Mouse (Mus musculus) embryonic facial prominence, embryonic 11.5 days (tissue): ENCODE data around the gene Ablim1. TPM values are rescaled to one million over a fixed set of nuclear protein-coding genes. Genes with fewer than 3 reads are reported as not detected.

Experiments
- ATAC-seq: fragments of 200-750 bp; cut with Nextera tagmentation; replicated peaks from 2 replicates; pipeline ENCODE4 v1.8.0; 2017; ENCODE audit warnings: low read depth; ENCODE audit not compliant: insufficient number of reproducible peaks, low FRiP score, low TSS enrichment
- DNase-seq: peaks from one replicate; pipeline ENCODE4 v3.0.0-alpha.2; 2015; ENCODE audit warnings: low spot score
- H3K27ac ChIP-seq: fragments of 300-500 bp; sonication (generic); replicated peaks from 2 replicates; pipeline ENCODE4 v1.5.1; 2014; ENCODE audit warnings: mild to moderate bottlenecking, low read depth, low read length, control low read depth
- H3K27me3 ChIP-seq: fragments of 300-500 bp; sonication (generic); 2 replicates; pipeline ENCODE4 v1.6.1; 2014; ENCODE audit warnings: mild to moderate bottlenecking, low read length, moderate library complexity, mixed read lengths; ENCODE audit not compliant: control insufficient read depth, insufficient read depth
- H3K36me3 ChIP-seq: fragments of 300-500 bp; sonication (generic); replicated peaks from 2 replicates; pipeline ENCODE4 v1.6.1; 2014; ENCODE audit warnings: low read depth, mild to moderate bottlenecking, low read length, moderate library complexity, mixed read lengths; ENCODE audit not compliant: control insufficient read depth, insufficient read depth
- H3K4me1 ChIP-seq: fragments of 300-500 bp; sonication (generic); 2 replicates; pipeline ENCODE4 v1.6.1; 2014; ENCODE audit warnings: low read length, mixed read lengths; ENCODE audit not compliant: control insufficient read depth, insufficient read depth
- H3K4me2 ChIP-seq: fragments of 300-500 bp; sonication (generic); 2 replicates; pipeline ENCODE4 v1.6.1; 2014; ENCODE audit warnings: low read depth, mild to moderate bottlenecking, control low read depth, low read length, moderate library complexity
- H3K4me3 ChIP-seq: fragments of 300-500 bp; sonication (generic); 2 replicates; pipeline ENCODE4 v1.5.1; 2014; ENCODE audit warnings: low read depth, low read length, control low read depth
- H3K9ac ChIP-seq: fragments of 300-500 bp; sonication (generic); replicated peaks from 2 replicates; pipeline ENCODE4 v1.6.1; 2014; ENCODE audit warnings: mild to moderate bottlenecking, control low read depth, low read length
- H3K9me3 ChIP-seq: fragments of 300-500 bp; sonication (generic); replicated peaks from 2 replicates; pipeline ENCODE4 v1.6.1; 2016; ENCODE audit warnings: mild to moderate bottlenecking, low read length, inconsistent platforms, mixed read lengths; ENCODE audit not compliant: control insufficient read depth
- WGBS: fragments of 180-500 bp; shearing (Covaris S2); extraction: QIAGEN DNeasy Blood & Tissue Kit; methylation state at CpG from one replicate; pipeline ENCODE4 v1.1.7; 2014; 5-methylcytosine and 5-hydroxymethylcytosine counted together
- polyA plus RNA-seq: library from polyadenylated mRNA; unstranded; fragments of >200 nt; fragmentation: Nextera tagmentation; extraction: Ambion mirVana; gene quantifications from 2 replicates; pipeline ENCODE4 v1.2.1, GENCODE M21; 2014

The Ablim1 gene
- polyA plus RNA-seq, 1 experiment from 2014 or later: 22.8 TPM

GRCm38 (mm10) chr19:57354050-57354449 lies 39.3 kb upstream of the Ablim1 start:
- H3K4me2 ChIP-seq: no peak overlapping the region
- DNase-seq: no peak
- 95% methylated on average over 11 of the region's 11 CpGs for WGBS

GRCm38 (mm10) chr19:57353228-57353627 lies 38.5 kb upstream of the Ablim1 start:
- Histone ChIP-seq H3K27me3 (no peaks in the 10 kb centered on the region), H3K4me2 (no peak overlapping the region), H3K9ac (no peak overlapping the region), H3K36me3 (no peaks in the 10 kb centered on the region), H3K4me1 (no peaks in the 10 kb centered on the region), H3K4me3 (no peak overlapping the region), H3K9me3 (no peaks in the 10 kb centered on the region), H3K27ac (no peak overlapping the region)
- DNase-seq (no peak), ATAC-seq (no peak)
- WGBS: 95% methylated on average over 10 of the region's 10 CpGs

More at GRCm38 (mm10) chr19:57354050-57354449, 39.3 kb upstream of the Ablim1 start:
- no peaks in the 10 kb centered on the region for H3K27me3 ChIP-seq
- H3K36me3 ChIP-seq: no peaks in the 10 kb centered on the region
- no peak for ATAC-seq
- H3K9ac ChIP-seq: no peak overlapping the region
- H3K4me1 ChIP-seq: no peaks in the 10 kb centered on the region
- H3K27ac ChIP-seq: no peak overlapping the region
- H3K9me3 ChIP-seq: no peaks in the 10 kb centered on the region
- H3K4me3 ChIP-seq: no peak overlapping the region

- H3K9ac ChIP-seq: no peak overlapping the region
- no peaks in the 10 kb centered on the region for H3K9me3 ChIP-seq
- no peak overlapping the region for H3K4me3 ChIP-seq
- no peak overlapping the region for H3K4me2 ChIP-seq
- H3K4me1 ChIP-seq: no peaks in the 10 kb centered on the region
- DNase-seq (peak; percentile 55), ATAC-seq (no peak)
- WGBS: 70% methylated on average over 12 of the region's 12 CpGs
- no peaks in the 10 kb centered on the region for H3K27me3 ChIP-seq
- no peaks in the 10 kb centered on the region for H3K36me3 ChIP-seq
- no peak overlapping the region for H3K27ac ChIP-seq
Measured at GRCm38 (mm10) chr19:57352337-57352935, 37.7 kb upstream of the Ablim1 start.

GRCm38 (mm10) chr19:57349096-57349495 lies 34.4 kb upstream of the Ablim1 start:
- Histone ChIP-seq H3K27ac (no peak overlapping the region), H3K4me3 (no peak overlapping the region), H3K4me2 (no peak overlapping the region), H3K9me3 (peaks cover 3% of the 10 kb centered on the region; the same call in 1 of the 2 replicates), H3K36me3 (no peaks in the 10 kb centered on the region), H3K27me3 (no peaks in the 10 kb centered on the region), H3K9ac (no peak overlapping the region), H3K4me1 (no peaks in the 10 kb centered on the region)
- DNase-seq (no peak), ATAC-seq (no peak)

- Histone ChIP-seq H3K27ac (no peak overlapping the region), H3K27me3 (no peaks in the 10 kb centered on the region), H3K4me3 (no peak overlapping the region), H3K4me2 (no peak overlapping the region), H3K9ac (no peak overlapping the region), H3K9me3 (peaks cover 3% of the 10 kb centered on the region; the same call in 1 of the 2 replicates), H3K4me1 (no peaks in the 10 kb centered on the region), H3K36me3 (no peaks in the 10 kb centered on the region)
- WGBS: 76% methylated on average over 1 of the region's 1 CpGs
- no peak for DNase-seq
- no peak for ATAC-seq
Measured at GRCm38 (mm10) chr19:57344678-57345077, 30.0 kb upstream of the Ablim1 start.

GRCm38 (mm10) chr19:57343860-57344259 lies 29.1 kb upstream of the Ablim1 start:
- H3K4me2 ChIP-seq: no peak overlapping the region
- no peak overlapping the region for H3K9ac ChIP-seq
- no peak overlapping the region for H3K27ac ChIP-seq
- WGBS: 84% methylated on average over 5 of the region's 5 CpGs
- peaks cover 3% of the 10 kb centered on the region; the same call in 1 of the 2 replicates for H3K9me3 ChIP-seq
- H3K4me1 ChIP-seq: no peaks in the 10 kb centered on the region
- no peak for DNase-seq
- no peaks in the 10 kb centered on the region for H3K36me3 ChIP-seq
- H3K27me3 ChIP-seq: no peaks in the 10 kb centered on the region
- no peak for ATAC-seq
- no peak overlapping the region for H3K4me3 ChIP-seq

GRCm38 (mm10) chr19:57340900-57341742 lies 26.4 kb upstream of the Ablim1 start:
- Histone ChIP-seq H3K27ac (no peak overlapping the region), H3K4me3 (no peak overlapping the region), H3K27me3 (no peaks in the 10 kb centered on the region), H3K36me3 (no peaks in the 10 kb centered on the region), H3K4me1 (no peaks in the 10 kb centered on the region), H3K4me2 (no peak overlapping the region), H3K9ac (no peak overlapping the region), H3K9me3 (no peaks in the 10 kb centered on the region)
- no peak for DNase-seq
- WGBS: 77% methylated on average over 8 of the region's 8 CpGs
- ATAC-seq: no peak

GRCm38 (mm10) chr19:57339281-57339864 lies 24.7 kb upstream of the Ablim1 start:
- no peak for ATAC-seq
- Histone ChIP-seq H3K4me1 (no peaks in the 10 kb centered on the region), H3K36me3 (no peaks in the 10 kb centered on the region), H3K4me3 (no peak overlapping the region), H3K4me2 (no peak overlapping the region), H3K27me3 (no peaks in the 10 kb centered on the region), H3K27ac (no peak overlapping the region), H3K9ac (no peak overlapping the region), H3K9me3 (no peaks in the 10 kb centered on the region)
- 89% methylated on average over 13 of the region's 13 CpGs for WGBS
- no peak for DNase-seq
